Comparison of ENCODE assay signal across 16 mouse cellular contexts in genomic region chr5:111003220-111003619, GRCm38 (mm10).
"Had no signal": no experiment of that assay in that cellular context is flagged by ENCODE, and none has a peak within 500 bp of the region (broad histone marks: within the 10 kb centered on the region; RNA-seq: fewer than 3 reads in every experiment).

No protein-coding gene starts in this region.

- H3K27ac ChIP-seq: macrophage; midbrain, embryonic 13.5 days; midbrain, embryonic 15.5 days; neural tube, embryonic 12.5 days; stomach, embryonic 15.5 days; stomach, postnatal 0 days had no signal

- H3K9ac ChIP-seq: lung, embryonic 14.5 days; midbrain, embryonic 13.5 days; midbrain, embryonic 15.5 days; neural tube, embryonic 12.5 days; stomach, embryonic 15.5 days had no signal

- H3K4me3 ChIP-seq: megakaryocyte, embryonic 14.5 days; midbrain, embryonic 13.5 days; midbrain, embryonic 15.5 days; neural tube, embryonic 12.5 days; stomach, embryonic 15.5 days had no signal

- H3K27me3 ChIP-seq: megakaryocyte, embryonic 14.5 days; midbrain, embryonic 13.5 days; midbrain, embryonic 15.5 days; neural tube, embryonic 12.5 days; stomach, embryonic 15.5 days had no signal

- ATAC-seq: midbrain, embryonic 13.5 days; midbrain, embryonic 15.5 days had no signal

- H3K36me3 ChIP-seq: midbrain, embryonic 13.5 days; midbrain, embryonic 15.5 days; neural tube, embryonic 12.5 days; stomach, embryonic 15.5 days had no signal

- DNase-seq: lung, adult 18-20 months; lung, embryonic 14.5 days; lung, postnatal 10 days; lung, postnatal 36 days; right cerebral cortex, postnatal 14 days; thymus, adult 2 months; thymus, postnatal 25 days; thymus, postnatal 4 days had no signal

- H3K9me3 ChIP-seq: megakaryocyte, embryonic 14.5 days; midbrain, embryonic 13.5 days; midbrain, embryonic 15.5 days; neural tube, embryonic 12.5 days; stomach, embryonic 15.5 days had no signal

- H3K4me2 ChIP-seq: lung, embryonic 14.5 days; midbrain, embryonic 11.5 days; midbrain, embryonic 13.5 days; midbrain, embryonic 15.5 days; neural tube, embryonic 12.5 days; stomach, embryonic 15.5 days had no signal
